Mouse (Mus musculus): ENCODE data around the gene Zfp3. TPM values are rescaled to one million over a fixed set of nuclear protein-coding genes. Genes with fewer than 3 reads are reported as not detected.

Gene Zfp3
- polyA plus RNA-seq, 1 experiment from 2014 or later: 7.2 TPM

GRCm38 (mm10) chr11:70808101-70808500, 44.1 kb downstream of the Zfp3 start:
- WGBS: 84% methylated on average over 3 of the region's 3 CpGs
- no peak for ATAC-seq (ENCODE audit: insufficient number of reproducible peaks, insufficient read depth, low FRiP score, low TSS enrichment, low read depth)

GRCm38 (mm10) chr11:70809011-70809410, 45.0 kb downstream of the Zfp3 start:
- H3K4me2 ChIP-seq: no peak overlapping the region
- no peaks in the 10 kb centered on the region for H3K36me3 ChIP-seq
- H3K9me3 ChIP-seq: no peaks in the 10 kb centered on the region
- no peak for ATAC-seq (ENCODE audit: insufficient number of reproducible peaks, insufficient read depth, low FRiP score, low TSS enrichment, low read depth)
- no peaks in the 10 kb centered on the region for H3K4me1 ChIP-seq (replicated peaks)
- H3K27me3 ChIP-seq: no peaks in the 10 kb centered on the region
- H3K4me3 ChIP-seq (replicated peaks): no peak overlapping the region
- WGBS: 12% methylated on average over 1 of the region's 1 CpGs
- no peak overlapping the region for H3K9ac ChIP-seq (replicated peaks)
- H3K27ac ChIP-seq: no peak overlapping the region

More at GRCm38 (mm10) chr11:70808101-70808500, 44.1 kb downstream of the Zfp3 start:
- no peak overlapping the region for H3K27ac ChIP-seq
- H3K9me3 ChIP-seq: no peaks in the 10 kb centered on the region
- no peaks in the 10 kb centered on the region for H3K27me3 ChIP-seq
- H3K4me3 ChIP-seq (replicated peaks): no peak overlapping the region
- H3K4me1 ChIP-seq (replicated peaks): no peaks in the 10 kb centered on the region
- no peaks in the 10 kb centered on the region for H3K36me3 ChIP-seq
- no peak overlapping the region for H3K9ac ChIP-seq (replicated peaks)
- H3K4me2 ChIP-seq: no peak overlapping the region

- no peak overlapping the region for H3K4me2 ChIP-seq
- no peak for ATAC-seq (ENCODE audit: insufficient number of reproducible peaks, insufficient read depth, low FRiP score, low TSS enrichment, low read depth)
- H3K9ac ChIP-seq (replicated peaks): no peak overlapping the region
- H3K4me1 ChIP-seq (replicated peaks): no peaks in the 10 kb centered on the region
- no peaks in the 10 kb centered on the region for H3K36me3 ChIP-seq
- H3K27me3 ChIP-seq: no peaks in the 10 kb centered on the region
- H3K9me3 ChIP-seq: no peaks in the 10 kb centered on the region
- WGBS: 88% methylated on average over 5 of the region's 5 CpGs
- H3K27ac ChIP-seq: no peak overlapping the region
- no peak overlapping the region for H3K4me3 ChIP-seq (replicated peaks)
Measured at GRCm38 (mm10) chr11:70811041-70811440, 47.0 kb downstream of the Zfp3 start.

- ATAC-seq (ENCODE audit: insufficient number of reproducible peaks, insufficient read depth, low FRiP score, low TSS enrichment, low read depth): no peak
- H3K9me3 ChIP-seq: no peaks in the 10 kb centered on the region
- H3K27me3 ChIP-seq: no peaks in the 10 kb centered on the region
- no peaks in the 10 kb centered on the region for H3K36me3 ChIP-seq
- 79% methylated on average over 13 of the region's 13 CpGs for WGBS
- no peak overlapping the region for H3K9ac ChIP-seq (replicated peaks)
- no peak overlapping the region for H3K4me3 ChIP-seq (replicated peaks)
- no peak overlapping the region for H3K4me2 ChIP-seq
- no peak overlapping the region for H3K27ac ChIP-seq
- H3K4me1 ChIP-seq (replicated peaks): no peaks in the 10 kb centered on the region
Measured at GRCm38 (mm10) chr11:70811471-70812240, 47.6 kb downstream of the Zfp3 start.

GRCm38 (mm10) chr11:70812365-70812764, 48.4 kb downstream of the Zfp3 start, which contains the start of gene Scimp:
Gene Scimp, minus strand, starts transcription at chr11:70812586.
- no peak for ATAC-seq (ENCODE audit: insufficient number of reproducible peaks, insufficient read depth, low FRiP score, low TSS enrichment, low read depth)
- Histone ChIP-seq H3K4me1 (replicated peaks) (no peaks in the 10 kb centered on the region), H3K27me3 (no peaks in the 10 kb centered on the region), H3K4me3 (replicated peaks) (no peak within 1 kb of the TSS), H3K9me3 (no peaks in the 10 kb centered on the region), H3K36me3 (no peaks in the 10 kb centered on the region), H3K9ac (replicated peaks) (no peak within 1 kb of the TSS), H3K4me2 (no peak within 1 kb of the TSS), H3K27ac (no peak within 1 kb of the TSS)
- WGBS: 77% methylated on average over 7 of the region's 7 CpGs

- Histone ChIP-seq H3K4me1 (replicated peaks) (0 out of 2 replicates have a peak, but pooled peaks cover 4% of the 10 kb centered on the region), H3K27me3 (no peaks in the 10 kb centered on the region), H3K4me2 (no peak overlapping the region), H3K27ac (no peak overlapping the region), H3K9me3 (no peaks in the 10 kb centered on the region), H3K36me3 (no peaks in the 10 kb centered on the region), H3K9ac (replicated peaks) (no peak overlapping the region), H3K4me3 (replicated peaks) (no peak overlapping the region)
- ATAC-seq (ENCODE audit: insufficient number of reproducible peaks, insufficient read depth, low FRiP score, low TSS enrichment, low read depth): no peak
- 83% methylated on average over 8 of the region's 8 CpGs for WGBS
Measured at GRCm38 (mm10) chr11:70815071-70815470, 51.1 kb downstream of the Zfp3 start.

- 0 out of 2 replicates have a peak, but pooled peaks cover 6% of the 10 kb centered on the region for H3K4me1 ChIP-seq (replicated peaks)
- no peaks in the 10 kb centered on the region for H3K9me3 ChIP-seq
- H3K9ac ChIP-seq (replicated peaks): no peak overlapping the region
- no peaks in the 10 kb centered on the region for H3K36me3 ChIP-seq
- ATAC-seq (ENCODE audit: insufficient number of reproducible peaks, insufficient read depth, low FRiP score, low TSS enrichment, low read depth): no peak
- WGBS: 29% methylated on average over 6 of the region's 6 CpGs
- H3K4me3 ChIP-seq (replicated peaks): no peak overlapping the region
- H3K27ac ChIP-seq: no peak overlapping the region
- H3K4me2 ChIP-seq: no peak overlapping the region
- H3K27me3 ChIP-seq: no peaks in the 10 kb centered on the region
Measured at GRCm38 (mm10) chr11:70815498-70816078, 51.6 kb downstream of the Zfp3 start.

GRCm38 (mm10) chr11:70816770-70817169, 52.8 kb downstream of the Zfp3 start:
- H3K4me3 ChIP-seq (replicated peaks): no peak overlapping the region
- WGBS: 75% methylated on average over 4 of the region's 4 CpGs
- no peaks in the 10 kb centered on the region for H3K27me3 ChIP-seq
- H3K4me1 ChIP-seq (replicated peaks): peaks cover 8% of the 10 kb centered on the region
- no peaks in the 10 kb centered on the region for H3K9me3 ChIP-seq
- H3K27ac ChIP-seq: no peak overlapping the region
- no peak overlapping the region for H3K4me2 ChIP-seq
- no peaks in the 10 kb centered on the region for H3K36me3 ChIP-seq
- no peak overlapping the region for H3K9ac ChIP-seq (replicated peaks)
- ATAC-seq (ENCODE audit: insufficient number of reproducible peaks, insufficient read depth, low FRiP score, low TSS enrichment, low read depth): no peak

- no peaks in the 10 kb centered on the region for H3K36me3 ChIP-seq
- H3K9ac ChIP-seq (replicated peaks): no peak overlapping the region
- no peak overlapping the region for H3K27ac ChIP-seq
- no peaks in the 10 kb centered on the region for H3K27me3 ChIP-seq
- H3K4me1 ChIP-seq (replicated peaks): peaks cover 13% of the 10 kb centered on the region
- H3K9me3 ChIP-seq: no peaks in the 10 kb centered on the region
- no peak for ATAC-seq (ENCODE audit: insufficient number of reproducible peaks, insufficient read depth, low FRiP score, low TSS enrichment, low read depth)
- no peak overlapping the region for H3K4me2 ChIP-seq
- 51% methylated on average over 8 of the region's 8 CpGs for WGBS
- H3K4me3 ChIP-seq (replicated peaks): no peak overlapping the region
Measured at GRCm38 (mm10) chr11:70820120-70820519, 56.1 kb downstream of the Zfp3 start.

GRCm38 (mm10) chr11:70821728-70822591, 58.0 kb downstream of the Zfp3 start:
- no peak overlapping the region for H3K9ac ChIP-seq (replicated peaks)
- WGBS: 46% methylated on average over 17 of the region's 17 CpGs
- no peak for ATAC-seq (ENCODE audit: insufficient number of reproducible peaks, insufficient read depth, low FRiP score, low TSS enrichment, low read depth)

More at GRCm38 (mm10) chr11:70821728-70822591, 58.0 kb downstream of the Zfp3 start:
- Histone ChIP-seq H3K9me3 (no peaks in the 10 kb centered on the region), H3K27ac (no peak overlapping the region), H3K4me2 (peak overlapping the region; percentile 27; the same call in 1 of the 2 replicates), H3K4me1 (replicated peaks) (peaks cover 13% of the 10 kb centered on the region), H3K4me3 (replicated peaks) (no peak overlapping the region), H3K27me3 (no peaks in the 10 kb centered on the region), H3K36me3 (no peaks in the 10 kb centered on the region)

Data from limb, embryonic 12.5 days (tissue).